Mouse (Mus musculus): ENCODE measurements at regions not wholly inside any gene's neighbourhood (a gene's known extent, or its start where the extent isn't known, plus 50 kb on each side); places are given as distances from the start of the nearest gene placed in this dataset.

DNA sequence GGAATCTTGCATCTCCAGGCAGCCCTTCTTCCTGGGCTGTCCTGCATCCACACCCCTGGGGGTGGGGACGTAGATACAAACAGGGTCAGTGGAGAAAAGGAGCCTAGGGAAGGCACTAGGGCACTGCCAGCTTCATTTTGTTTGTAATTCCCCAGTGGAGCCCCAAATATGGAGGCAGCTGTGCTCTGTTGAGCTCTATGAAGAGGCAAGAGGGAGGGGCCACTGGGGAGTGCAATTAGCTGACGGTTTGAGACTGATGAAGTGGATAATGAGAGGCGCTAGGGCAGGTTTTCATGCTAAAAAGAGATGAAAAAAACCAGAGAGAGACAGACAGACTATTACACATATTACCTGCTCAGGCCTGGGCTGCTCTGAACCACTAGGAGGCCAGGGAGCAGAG, 135.8 kb upstream of the Grik3 start:
- no peak for DNase-seq (ENCODE audit: low read depth)

DNA sequence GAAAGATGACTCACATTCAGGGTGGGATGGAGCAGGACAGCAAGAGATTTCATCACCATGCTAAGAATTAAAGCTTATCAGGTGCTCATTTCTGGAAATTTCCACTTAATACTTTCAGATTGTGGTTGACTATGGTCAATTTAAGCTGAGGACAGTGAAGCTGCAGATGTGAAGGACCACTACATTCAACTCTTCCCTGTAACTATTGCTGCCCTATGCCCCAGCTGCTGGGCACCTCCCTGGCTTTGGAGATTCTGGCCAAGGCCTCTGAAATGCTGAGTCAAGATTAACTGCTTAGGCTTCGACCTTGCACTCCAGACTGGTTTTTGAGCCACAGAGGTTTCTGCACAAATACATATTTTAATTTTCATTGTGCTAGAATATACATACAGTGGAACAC, 140.4 kb upstream of the Grik3 start:
- DNase-seq (ENCODE audit: low read depth): peak; percentile 42

DNA sequence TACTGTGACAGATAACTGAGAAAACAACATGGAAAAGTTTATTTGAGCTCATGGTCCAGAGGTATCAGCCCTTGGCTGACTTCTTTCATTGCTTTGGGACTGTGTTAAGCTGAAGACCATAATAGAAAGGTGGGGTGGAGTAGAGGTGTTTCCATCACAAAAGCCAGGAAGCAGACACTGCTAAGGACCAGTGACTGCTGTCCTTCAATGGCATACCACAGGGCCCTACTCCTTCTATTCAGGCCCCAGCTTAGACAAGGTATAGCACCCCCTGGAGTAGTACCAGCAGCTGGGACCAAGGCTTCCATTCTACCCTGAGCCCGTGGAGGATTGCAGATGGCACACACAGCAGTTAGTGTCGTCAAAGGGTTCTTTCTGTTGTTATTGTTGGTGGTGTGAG, 151.4 kb upstream of the Grik3 start:
- no peak for DNase-seq (ENCODE audit: low read depth)

DNA sequence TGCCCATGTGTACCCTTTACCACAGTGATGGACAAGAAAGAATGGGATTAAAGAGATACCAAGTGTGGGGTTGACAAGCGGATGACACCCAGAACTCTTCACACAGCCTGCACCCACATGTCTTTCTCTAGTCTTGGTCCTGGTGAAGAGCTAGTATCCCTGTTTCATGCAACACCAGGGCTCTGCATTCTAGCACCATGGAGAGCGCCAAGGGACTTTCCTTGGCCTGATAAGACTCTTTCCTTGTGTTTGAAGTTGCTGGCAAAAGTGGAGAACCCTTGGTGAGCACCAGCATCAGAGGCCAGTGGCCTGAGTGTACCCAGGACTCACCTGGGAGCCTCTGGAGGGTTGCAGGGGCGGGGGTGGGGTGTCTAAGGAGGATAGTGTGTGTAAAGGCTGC, 161.7 kb upstream of the Grik3 start:
- DNase-seq (ENCODE audit: low read depth): peak; percentile 29

DNA sequence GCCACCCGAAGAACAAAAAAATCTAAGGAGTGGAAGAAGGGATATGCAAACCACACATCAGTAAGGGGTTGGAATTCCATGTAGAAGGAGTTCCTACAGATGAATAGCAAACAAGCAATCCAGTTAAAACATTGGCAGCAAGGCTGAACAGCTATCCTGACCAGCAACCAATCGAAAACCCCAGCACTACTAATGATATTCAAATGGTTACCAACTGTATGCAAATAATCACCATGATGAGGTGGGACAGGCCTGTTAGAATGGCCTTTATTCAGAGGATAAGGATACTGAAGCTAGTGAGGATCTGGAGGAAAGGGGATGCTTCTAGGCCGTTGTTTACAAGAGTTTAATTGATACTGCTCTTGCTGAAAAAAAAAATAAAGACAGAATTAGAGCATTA, 166.0 kb upstream of the Grik3 start:
- no peak for DNase-seq (ENCODE audit: low read depth)

DNA sequence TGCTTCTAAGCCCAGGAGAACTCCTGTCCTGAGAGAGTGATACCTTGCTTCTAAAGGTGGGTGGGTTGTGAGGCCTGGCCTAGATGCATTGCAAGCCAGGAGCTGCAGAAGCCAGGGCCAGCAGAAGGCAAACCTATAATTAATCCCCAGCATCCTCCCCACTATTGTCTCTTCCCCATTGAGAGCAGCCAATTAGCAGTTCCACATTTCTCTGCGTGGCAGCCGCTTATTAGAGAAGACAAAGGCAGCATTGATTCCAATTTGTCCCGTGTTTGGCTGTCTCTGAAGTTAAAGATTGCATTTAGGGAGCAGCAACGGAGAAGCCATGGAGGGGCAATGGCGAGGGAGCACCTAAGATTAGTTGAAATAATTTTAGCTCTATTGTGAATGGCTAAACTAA, 171.2 kb upstream of the Grik3 start:
- no peak for DNase-seq (ENCODE audit: low read depth)

DNA sequence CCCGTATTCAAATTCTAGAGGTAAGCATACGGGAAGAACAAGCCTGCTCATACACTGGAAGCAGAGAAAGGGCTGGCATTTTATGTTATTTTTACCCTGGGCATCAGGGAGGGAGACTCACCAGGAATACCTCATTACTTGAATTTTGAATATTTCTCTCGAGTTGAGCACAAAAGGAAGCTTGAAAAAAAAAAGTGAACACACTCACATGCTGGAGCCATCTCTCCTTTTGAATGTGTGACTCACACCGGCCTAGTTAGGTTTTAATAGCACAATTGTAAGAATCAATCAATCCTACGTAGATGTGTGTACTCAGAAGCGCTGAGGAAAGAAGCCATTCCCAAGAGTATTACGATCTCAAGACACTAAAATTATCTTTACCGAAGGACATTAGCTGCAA, 172.2 kb upstream of the Grik3 start:
- no peak for DNase-seq (ENCODE audit: low read depth)

DNA sequence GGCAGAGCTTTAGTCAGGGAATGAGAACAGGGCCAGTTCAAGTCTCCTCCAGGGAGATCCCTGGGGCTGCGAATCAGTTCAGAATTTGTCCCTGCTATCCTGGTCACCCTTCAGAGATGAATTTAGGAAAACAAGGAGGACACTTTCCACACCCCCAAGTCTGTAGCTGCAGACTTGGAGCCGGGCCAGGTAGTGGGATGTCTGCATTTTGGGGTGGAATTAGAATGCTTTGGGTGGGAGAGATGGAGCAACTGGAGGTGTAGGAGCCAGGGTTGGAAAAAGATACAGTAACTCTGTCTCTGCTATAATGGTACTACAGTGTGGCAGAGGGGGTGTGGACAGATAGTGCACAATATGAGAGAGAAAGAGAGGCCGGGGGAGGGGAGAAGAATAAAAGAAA, 173.6 kb upstream of the Grik3 start:
- no peak for DNase-seq (ENCODE audit: low read depth)

DNA sequence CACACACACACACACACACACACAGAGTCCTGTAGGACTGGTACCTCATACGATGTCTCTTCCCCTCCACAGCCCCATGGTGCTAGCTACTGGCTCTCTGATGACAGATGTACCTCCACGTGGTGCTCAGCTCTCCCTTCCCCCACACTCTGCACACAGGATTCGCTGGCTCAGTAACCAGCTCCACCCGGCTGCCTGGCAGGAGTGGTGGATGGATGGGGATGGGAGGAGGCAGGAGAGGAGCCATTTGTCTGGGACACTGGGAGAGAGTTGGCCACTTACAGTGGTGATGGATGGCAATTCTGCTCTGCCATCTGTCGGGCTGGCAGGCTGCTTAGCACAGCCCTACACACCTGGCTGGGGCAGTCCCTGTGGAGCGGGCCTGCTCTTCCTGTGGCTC, 174.7 kb upstream of the Grik3 start:
- DNase-seq (ENCODE audit: low read depth): no peak

DNA sequence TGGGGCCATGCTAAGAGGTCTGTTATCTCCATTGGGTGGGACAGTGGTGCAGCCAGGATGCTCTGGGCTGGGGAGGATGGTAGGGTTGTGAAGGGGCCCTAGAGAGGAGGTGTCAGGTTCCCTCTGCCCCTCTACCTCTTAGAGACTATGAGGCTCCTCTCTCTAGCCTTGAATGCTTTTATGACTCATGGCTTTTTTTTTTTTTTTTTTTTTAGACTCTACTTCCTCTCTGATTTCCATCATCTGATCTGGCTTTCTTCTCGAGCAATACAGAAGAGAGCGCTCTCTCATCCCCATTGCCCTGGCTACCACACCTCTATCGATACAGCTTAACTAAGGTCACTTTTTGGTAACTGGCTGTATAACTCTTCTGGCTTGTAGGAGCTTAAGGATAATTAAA, 176.6 kb upstream of the Grik3 start:
- no peak for DNase-seq (ENCODE audit: low read depth)

DNA sequence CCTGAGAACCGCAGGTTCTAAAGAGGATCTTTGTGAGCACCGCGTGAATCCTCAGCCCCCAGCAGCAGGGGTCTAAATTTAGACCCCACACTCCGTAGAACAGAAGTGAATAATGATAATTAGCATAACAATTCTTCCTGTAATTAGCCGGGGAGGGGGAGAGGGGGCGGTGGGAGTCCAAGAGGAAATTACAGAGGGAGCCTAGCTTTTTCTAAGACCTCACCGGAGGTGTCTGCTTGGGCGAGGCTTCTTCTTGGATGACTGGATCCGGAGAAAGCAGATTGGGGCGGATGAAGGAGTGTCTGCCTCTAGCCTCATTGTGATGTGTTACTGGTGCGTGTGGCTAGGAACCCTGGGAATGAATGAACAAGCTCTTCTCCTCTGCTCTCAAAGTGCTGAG, 177.2 kb upstream of the Grik3 start:
- no peak for DNase-seq (ENCODE audit: low read depth)

DNA sequence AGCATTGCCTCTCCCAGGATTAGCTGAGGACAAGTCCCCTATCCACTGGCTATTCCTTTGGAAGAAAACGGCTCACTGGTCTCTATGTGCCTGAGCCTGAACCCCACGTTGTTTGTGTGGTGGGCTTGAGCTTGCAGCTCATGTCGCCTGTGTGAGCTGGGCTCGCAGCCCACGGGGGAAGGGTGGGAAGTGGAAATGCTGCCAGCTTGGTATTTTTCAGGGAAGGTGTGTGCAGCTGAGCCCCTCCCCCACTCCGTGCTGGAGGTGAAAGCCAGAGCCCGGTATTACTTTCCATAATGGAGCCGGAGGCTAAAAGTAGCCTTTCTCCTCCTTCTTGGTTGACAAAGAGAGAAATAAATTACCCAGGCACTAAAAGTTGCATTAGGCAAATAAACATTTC, 180.5 kb upstream of the Zc3h12a start:
- no peak for DNase-seq (ENCODE audit: low read depth)

DNA sequence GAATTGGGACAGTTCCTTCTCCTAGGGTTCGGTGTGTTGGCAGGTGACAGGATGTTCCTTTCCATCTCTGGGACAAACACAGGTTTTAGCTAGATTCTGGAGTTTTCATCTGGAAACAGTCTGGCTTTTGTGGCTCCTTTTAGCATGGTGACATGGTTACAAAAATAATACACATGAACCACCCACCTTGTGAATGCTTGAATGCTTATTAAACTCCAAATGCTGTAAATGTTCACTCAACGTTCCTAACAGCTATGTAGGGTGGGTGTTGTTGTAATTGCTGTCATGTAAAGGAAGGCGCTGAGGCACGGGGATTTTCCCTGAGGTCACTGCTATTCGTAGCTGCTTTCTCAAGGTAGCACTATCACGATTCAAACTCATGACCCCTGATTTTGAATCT, 178.1 kb upstream of the Zc3h12a start:
- DNase-seq (ENCODE audit: low read depth): no peak

DNA sequence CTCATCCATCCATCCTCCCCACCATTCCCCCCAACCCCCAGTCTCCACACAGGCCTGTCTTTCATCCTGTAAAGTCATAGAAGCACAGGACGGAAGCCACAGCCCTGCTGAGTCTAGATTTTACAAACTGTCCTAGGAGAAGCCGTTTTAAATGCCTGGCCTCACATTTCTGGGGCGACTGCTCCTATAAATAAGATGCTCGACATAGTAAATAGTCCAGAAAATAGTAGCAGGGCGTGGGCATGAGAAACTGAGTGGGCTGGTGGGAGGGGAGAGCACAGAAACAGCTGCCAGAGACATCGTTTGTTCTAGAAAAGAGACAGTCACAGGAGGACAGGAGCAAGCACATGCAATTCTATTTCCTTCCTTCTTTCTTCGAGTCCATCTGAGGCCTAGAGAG, 175.0 kb upstream of the Zc3h12a start:
- DNase-seq (ENCODE audit: low read depth): no peak

DNA sequence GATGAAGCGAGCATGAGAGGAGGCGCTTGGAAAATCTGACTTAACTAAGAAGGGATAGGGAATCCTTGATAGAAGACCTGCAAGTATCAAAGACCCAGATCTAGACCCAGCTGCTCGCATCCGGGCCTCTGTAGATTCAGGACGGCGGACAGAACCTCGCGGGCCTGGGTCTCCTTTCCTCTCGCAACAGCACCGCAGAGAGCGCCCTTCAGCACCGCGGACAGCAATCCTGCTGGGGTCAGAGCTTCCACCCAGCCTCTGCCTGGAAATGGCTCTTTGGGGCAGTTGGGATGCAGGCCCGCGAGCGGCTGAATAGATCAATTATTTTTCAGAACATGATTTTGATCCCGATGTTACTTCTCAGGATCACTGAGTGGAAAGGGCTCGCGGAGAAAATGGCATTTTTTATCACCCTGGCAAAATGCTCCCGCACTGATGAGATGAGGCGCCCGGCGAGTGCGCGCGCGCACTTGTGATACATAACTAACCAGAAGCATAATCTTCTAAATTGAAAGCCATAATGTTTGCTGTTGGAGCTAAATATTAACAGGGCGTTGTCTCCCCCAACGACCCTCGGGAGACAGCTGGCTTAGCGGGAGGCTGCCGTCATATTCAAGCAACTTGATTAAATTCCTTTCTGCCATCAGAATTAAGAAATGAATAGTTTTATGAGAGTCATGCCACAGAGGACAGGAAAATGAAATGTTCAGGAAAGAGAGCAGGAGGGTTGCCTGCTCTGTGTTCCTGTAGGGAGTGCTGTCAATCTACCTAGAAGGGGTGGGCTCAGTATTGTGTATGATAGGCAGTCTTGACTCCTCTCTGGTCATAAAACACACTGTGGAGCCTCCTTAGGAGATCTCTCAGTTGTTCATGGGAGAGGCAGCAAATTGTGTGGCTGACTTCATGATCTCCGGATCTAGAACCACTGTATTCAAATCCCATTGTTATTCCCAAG, 173.1 kb upstream of the Zc3h12a start:
- peak; percentile 20 for DNase-seq (ENCODE audit: low read depth)

DNA sequence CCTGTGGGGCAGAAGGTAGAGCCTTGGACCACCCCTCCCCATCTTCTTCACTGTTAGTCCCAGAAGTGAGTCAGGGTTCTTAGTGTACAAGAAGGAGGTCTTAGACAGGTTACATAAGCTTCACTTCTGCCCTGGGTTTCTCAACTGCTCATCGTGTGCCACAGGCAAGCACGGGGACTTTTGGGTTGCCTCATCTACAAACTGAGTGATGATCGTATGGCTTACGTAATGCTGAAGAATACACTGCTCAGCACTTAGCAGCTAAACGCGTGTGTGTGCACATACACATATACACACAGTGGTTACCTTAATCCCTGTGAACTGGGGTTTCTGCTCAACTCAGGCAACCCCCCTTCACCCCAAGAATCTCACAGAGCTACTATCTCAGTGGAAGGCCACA, 163.1 kb upstream of the Zc3h12a start:
- DNase-seq (ENCODE audit: low read depth): peak; percentile 53

DNA sequence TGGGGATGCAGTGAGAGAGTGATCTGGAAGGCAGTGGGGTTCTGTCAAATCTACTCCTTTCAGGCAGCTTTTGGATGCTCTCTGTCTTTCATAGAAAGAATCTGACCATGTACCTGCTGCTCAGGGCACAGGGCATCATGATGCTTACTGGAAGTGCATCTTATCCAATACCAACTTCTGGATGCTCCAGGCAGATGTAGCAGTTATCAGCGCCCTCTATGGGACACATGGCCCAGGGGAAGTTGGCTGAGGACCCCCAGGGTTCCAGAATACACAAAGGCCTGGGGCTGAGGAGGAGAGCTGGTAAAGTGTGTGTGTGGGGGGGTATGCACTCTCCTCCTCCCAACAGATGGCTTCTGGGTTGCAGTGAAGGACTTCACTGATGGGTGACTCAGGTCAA, 162.1 kb upstream of the Zc3h12a start:
- no peak for DNase-seq (ENCODE audit: low read depth)

DNA sequence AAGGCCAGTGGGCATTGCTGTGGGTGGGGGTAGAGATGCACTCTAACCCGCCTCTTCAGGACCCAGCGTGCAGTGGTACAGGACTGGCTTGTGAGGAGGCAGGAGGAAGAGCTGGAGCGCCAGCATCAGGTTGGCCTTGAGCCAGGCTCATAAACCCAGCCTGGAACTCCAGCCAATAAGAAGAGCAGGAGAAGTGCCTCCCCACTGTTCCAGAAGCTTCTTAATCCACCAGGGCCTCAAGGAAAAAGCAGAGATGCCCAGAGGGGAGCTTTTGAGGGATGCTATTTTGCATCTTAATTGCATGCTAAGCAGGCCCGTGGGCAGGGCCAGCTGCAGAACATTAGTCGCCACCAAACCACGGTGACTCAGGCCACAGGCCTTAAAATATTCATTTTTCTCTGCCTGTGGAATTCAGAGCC, 161.4 kb upstream of the Zc3h12a start:
- no peak for DNase-seq (ENCODE audit: low read depth)

DNA sequence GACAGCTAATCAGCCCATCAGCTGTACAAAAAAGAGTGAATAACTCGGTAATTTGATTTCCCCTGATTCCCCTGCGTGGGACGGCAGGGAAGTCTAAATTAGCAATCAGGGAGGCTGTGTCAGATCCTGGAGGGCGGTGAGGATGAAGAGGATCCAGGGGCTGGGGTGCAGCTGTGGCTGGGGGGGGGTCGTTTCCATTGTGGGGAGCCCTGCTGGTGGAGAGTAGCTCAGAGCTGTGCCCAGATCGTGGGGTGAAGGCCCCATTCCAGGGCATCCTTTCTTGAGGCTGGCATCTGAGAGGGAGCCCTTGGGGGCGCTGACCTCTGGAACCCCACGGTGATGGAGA, 155.3 kb upstream of the Zc3h12a start:
- no peak for DNase-seq (ENCODE audit: low read depth)

DNA sequence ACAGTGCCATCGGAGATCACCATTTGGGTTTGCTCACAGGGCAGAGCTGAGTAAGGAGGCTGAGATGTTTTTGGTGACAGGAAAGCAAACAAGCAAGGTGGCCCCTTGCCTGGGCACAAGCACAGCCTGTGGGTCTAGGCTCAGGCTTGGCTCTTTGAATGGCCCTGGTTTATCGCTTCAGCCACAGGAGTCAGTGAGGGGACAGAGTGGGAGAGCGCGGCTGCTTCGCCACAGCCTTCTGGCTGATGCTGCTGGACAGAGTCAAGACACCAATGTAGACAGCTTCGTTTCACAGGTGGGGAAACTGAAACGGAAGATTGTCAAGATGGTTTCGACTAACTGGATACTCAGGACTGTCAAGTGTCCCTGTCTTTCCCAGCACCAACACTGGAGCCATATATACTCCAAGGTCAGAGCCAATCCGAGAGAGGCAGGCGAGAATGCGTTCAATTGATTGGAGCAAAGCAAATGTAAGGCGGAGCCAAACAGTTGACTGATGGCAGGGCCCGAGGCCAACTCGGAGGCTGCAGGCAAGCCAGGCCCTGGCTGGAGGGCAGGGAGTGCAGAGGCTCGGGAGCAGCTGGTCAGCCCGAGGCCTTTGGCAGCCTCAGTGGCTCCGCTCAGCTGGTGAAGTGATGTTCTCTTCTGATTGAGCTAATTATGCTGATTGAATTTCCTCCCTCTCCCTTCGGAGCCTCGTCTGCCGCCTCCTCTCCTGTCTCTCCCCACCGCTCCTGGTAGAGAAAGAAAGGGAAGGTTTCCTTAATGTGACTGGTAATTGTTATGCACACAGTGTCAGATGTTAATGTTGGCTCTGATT, 154.7 kb upstream of the Zc3h12a start:
- DNase-seq (ENCODE audit: low read depth): no peak

DNA sequence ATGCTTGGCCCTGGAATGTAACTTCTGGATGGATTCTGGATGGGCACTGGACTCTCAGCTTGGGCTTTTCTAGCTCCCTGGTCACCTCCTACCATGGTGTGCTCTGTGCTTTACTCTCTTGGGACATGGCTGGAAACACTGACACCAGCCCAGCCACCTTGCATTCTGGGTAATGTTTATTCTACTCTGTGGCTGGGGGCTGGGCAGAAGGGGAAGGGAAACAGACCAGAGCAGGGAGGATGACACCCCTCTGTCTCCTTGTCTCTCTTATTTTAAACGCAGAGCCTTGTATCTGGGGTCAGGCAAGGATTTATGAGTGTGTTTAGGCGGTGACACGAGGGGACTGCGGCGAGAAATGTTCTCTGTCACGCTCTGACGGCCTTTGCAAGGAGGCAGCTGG, 151.5 kb upstream of the Zc3h12a start:
- DNase-seq (ENCODE audit: low read depth): no peak

DNA sequence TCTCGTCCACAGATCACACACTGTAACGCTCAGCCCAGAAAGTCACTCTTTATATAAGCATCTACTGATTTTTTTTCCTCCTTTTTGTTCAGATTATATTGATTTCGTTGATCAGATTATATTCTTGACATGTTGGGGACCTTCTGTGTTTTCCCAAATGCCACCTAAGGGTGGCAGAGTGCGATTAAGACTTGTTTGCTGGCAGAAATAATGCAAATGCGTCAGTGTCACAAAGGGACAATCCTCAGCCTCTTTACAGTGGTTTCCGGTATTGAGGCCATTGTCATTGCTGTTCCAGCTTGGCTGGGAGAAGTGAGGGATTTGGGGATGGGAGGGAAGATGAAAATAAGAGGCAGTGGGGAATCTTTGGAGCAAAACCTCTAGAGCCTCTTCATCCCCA, 149.2 kb upstream of the Zc3h12a start:
- no peak for DNase-seq (ENCODE audit: low read depth)

DNA sequence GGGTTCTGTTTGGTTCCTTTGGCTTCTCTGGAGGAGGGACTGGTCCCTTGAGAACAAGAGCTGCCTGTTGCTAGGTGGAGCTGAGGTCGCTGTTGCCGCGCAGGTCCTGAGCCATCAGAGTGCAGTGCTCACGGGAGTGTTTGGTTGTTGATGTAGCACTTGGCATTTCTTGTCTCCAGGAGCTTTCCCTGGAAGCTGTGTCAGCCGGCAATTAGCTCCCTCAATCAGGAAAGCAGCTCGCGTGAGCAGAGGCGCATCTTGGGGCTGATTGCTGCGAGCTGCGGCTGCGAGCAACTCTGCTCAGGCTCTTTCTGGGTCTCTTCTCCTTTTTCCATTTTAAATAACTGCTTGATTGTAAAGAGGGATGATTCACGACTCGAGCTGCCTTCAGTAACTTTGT, 147.6 kb upstream of the Zc3h12a start:
- no peak for DNase-seq (ENCODE audit: low read depth)

DNA sequence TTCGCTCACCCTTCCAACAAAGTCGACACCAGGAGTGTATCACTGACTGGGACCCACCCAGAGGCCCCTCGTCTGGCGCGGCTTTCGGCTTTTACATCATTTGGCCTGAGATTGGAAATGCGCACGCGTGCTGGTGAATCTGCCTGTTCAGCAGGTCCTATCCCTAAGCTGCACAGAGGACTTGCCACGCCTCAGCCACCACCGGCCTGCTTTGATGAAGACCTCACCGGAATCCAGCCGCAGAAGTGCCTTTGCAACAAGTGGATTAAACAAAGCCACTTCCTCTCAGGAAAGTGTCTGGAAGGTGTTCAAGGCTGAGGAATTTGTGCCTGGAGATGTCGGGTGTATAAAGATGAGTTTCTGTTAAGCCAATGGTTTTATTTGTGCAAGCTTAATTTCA, 143.3 kb upstream of the Zc3h12a start:
- DNase-seq (ENCODE audit: low read depth): no peak
